Mouse (Mus musculus) heart, adult 2 months (tissue): ENCODE results near the gene Klhl26. TPM values are rescaled to one million over a fixed set of nuclear protein-coding genes. Genes with fewer than 3 reads are reported as not detected.

ENCODE experiments used
- DNase-seq, 2 experiments: peaks; one replicate each; pipeline ENCODE4 v3.0.0; 2021
- H3K27ac ChIP-seq: fragments of 200-600 bp; 2 replicates; pipeline ENCODE4 v1.8.1; 2022
- H3K27me3 ChIP-seq: fragments of 200-500 bp; 2 replicates; pipeline ENCODE4 v1.6.1; 2012; ENCODE audit warnings: mild to moderate bottlenecking, low read length, inconsistent platforms, mixed read lengths; ENCODE audit not compliant: control insufficient read depth, insufficient read depth
- H3K36me3 ChIP-seq: fragments of 200-500 bp; 2 replicates; pipeline ENCODE4 v1.6.1; 2012; ENCODE audit warnings: low read length, inconsistent platforms; ENCODE audit not compliant: control insufficient read depth, insufficient read depth
- H3K4me1 ChIP-seq: fragments of 200-500 bp; 2 replicates; pipeline ENCODE4 v1.6.1; 2011; ENCODE audit warnings: low read length; ENCODE audit not compliant: control insufficient read depth, insufficient read depth
- H3K4me3 ChIP-seq: fragments of 200-600 bp; 2 replicates; pipeline ENCODE4 v1.8.1; 2022
- H3K79me2 ChIP-seq: fragments of 200-500 bp; replicated peaks from 2 replicates; pipeline ENCODE4 v1.6.1; 2012; ENCODE audit warnings: mild to moderate bottlenecking, inconsistent platforms, low read length, moderate library complexity, mixed read lengths; ENCODE audit not compliant: control insufficient read depth, insufficient read depth
- H3K9ac ChIP-seq: fragments of 200-500 bp; 2 replicates; pipeline ENCODE4 v1.6.1; 2012; ENCODE audit warnings: low read depth, mild to moderate bottlenecking, control low read depth, inconsistent platforms, low read length, mixed read lengths
- CTCF ChIP-seq: fragments of 200-600 bp; IDR thresholded peaks from 2 replicates; pipeline ENCODE4 v1.8.1; 2022; ENCODE audit warnings: antibody characterized with exemption, mild to moderate bottlenecking, moderate library complexity
- EP300 ChIP-seq: fragments of 200-500 bp; IDR thresholded peaks from 2 replicates; pipeline ENCODE4 v1.6.1; 2011; ENCODE audit warnings: low read depth, low read length, control low read depth; ENCODE audit not compliant: insufficient read depth
- POLR2A ChIP-seq: fragments of 200-500 bp; IDR thresholded peaks from 2 replicates; pipeline ENCODE4 v1.6.1; 2011; ENCODE audit warnings: mild to moderate bottlenecking, low read depth, low read length, control low read depth; ENCODE audit not compliant: insufficient read depth
- WGBS: fragments of 180-500 bp; shearing (Covaris S2); methylation state at CpG from one replicate; pipeline ENCODE4 v1.1.7; 2018; 5-methylcytosine and 5-hydroxymethylcytosine counted together
- intact Hi-C: fragments of 180-260 bp; cut with DNase I; formaldehyde crosslinking; loops from one replicate; pipeline ENCODE4 v1.15.1; 2025
- polyA plus RNA-seq: library from polyadenylated mRNA; depleted of rRNA; stranded (reverse); fragments of >200 nt; gene quantifications from 2 replicates; pipeline ENCODE4 v1.2.3, GENCODE M21; 2012
- total RNA-seq, 2 experiments: library from RNA; stranded (reverse); gene quantifications; 2 replicates each; pipeline ENCODE4 v1.2.3; 2021

Gene Klhl26
- total and polyA plus RNA-seq, 3 experiments: 8.1 to 18.8 (median 8.6) TPM

GRCm38 (mm10) chr8:70495771-70496062, 18.9 kb upstream of the Klhl26 start:
- no peaks in the 10 kb centered on the region for H3K79me2 ChIP-seq
- TF ChIP-seq POLR2A (no peak), CTCF (no peak), EP300 (no peak)
- DNase-seq: no peak
- H3K9ac ChIP-seq: no peak overlapping the region
- 24% methylated on average over 12 of the region's 12 CpGs for WGBS
- H3K4me3 ChIP-seq: no peak overlapping the region
- peaks cover 18% of the 10 kb centered on the region for H3K27me3 ChIP-seq
- H3K4me1 ChIP-seq: no peaks in the 10 kb centered on the region
- H3K27ac ChIP-seq: no peak overlapping the region
- intact Hi-C loops: no loop called here
- no peaks in the 10 kb centered on the region for H3K36me3 ChIP-seq

GRCm38 (mm10) chr8:70495001-70495770, 18.4 kb upstream of the Klhl26 start:
- Histone ChIP-seq H3K9ac (no peak overlapping the region), H3K79me2 (no peaks in the 10 kb centered on the region), H3K27ac (no peak overlapping the region), H3K4me3 (no peak overlapping the region), H3K4me1 (no peaks in the 10 kb centered on the region), H3K27me3 (peaks cover 17% of the 10 kb centered on the region), H3K36me3 (no peaks in the 10 kb centered on the region)
- DNase-seq: no peak
- WGBS: 21% methylated on average over 21 of the region's 21 CpGs
- no peak for TF ChIP-seq EP300
- TF ChIP-seq CTCF: no peak
- no peak for TF ChIP-seq POLR2A
- intact Hi-C loops: no loop called here

- Histone ChIP-seq H3K27me3 (peaks cover 20% of the 10 kb centered on the region), H3K4me1 (no peaks in the 10 kb centered on the region), H3K79me2 (no peaks in the 10 kb centered on the region), H3K9ac (no peak overlapping the region), H3K4me3 (no peak overlapping the region), H3K27ac (no peak overlapping the region), H3K36me3 (no peaks in the 10 kb centered on the region)
- TF ChIP-seq EP300: no peak
- no peak for TF ChIP-seq CTCF
- TF ChIP-seq POLR2A: no peak
- WGBS: 8% methylated on average over 28 of the region's 28 CpGs
- intact Hi-C loops: no loop called here
- DNase-seq: no peak
Observed at GRCm38 (mm10) chr8:70494416-70494945, 17.7 kb upstream of the Klhl26 start.

GRCm38 (mm10) chr8:70493692-70494415, 17.1 kb upstream of the Klhl26 start:
- Histone ChIP-seq H3K27me3 (peaks cover 22% of the 10 kb centered on the region), H3K79me2 (no peaks in the 10 kb centered on the region), H3K4me3 (no peak overlapping the region; the same call in 1 of the 2 replicates), H3K9ac (no peak overlapping the region), H3K4me1 (peaks cover 3% of the 10 kb centered on the region; the same call in 1 of the 2 replicates), H3K36me3 (no peaks in the 10 kb centered on the region), H3K27ac (no peak overlapping the region)
- no peak for TF ChIP-seq POLR2A
- TF ChIP-seq EP300: no peak
- TF ChIP-seq CTCF: no peak
- intact Hi-C loops: no loop called here
- WGBS: 2% methylated on average over 47 of the region's 47 CpGs
- DNase-seq: no peak

- DNase-seq: no peak
- H3K27ac ChIP-seq: no peak within 1 kb of the TSS
- H3K4me1 ChIP-seq: peaks cover 5% of the 10 kb centered on the region
- 1% methylated on average over 92 of the region's 93 CpGs for WGBS
- no peaks in the 10 kb centered on the region for H3K79me2 ChIP-seq
- TF ChIP-seq EP300 (no peak), POLR2A (no peak), CTCF (no peak)
- peak within 1 kb of the TSS; percentile 43; the same call in 1 of the 2 replicates for H3K9ac ChIP-seq
- H3K4me3 ChIP-seq: peak within 1 kb of the TSS; percentile 40
- H3K27me3 ChIP-seq: peaks cover 29% of the 10 kb centered on the region
- intact Hi-C loops: no loop called here
- H3K36me3 ChIP-seq: no peaks in the 10 kb centered on the region
Observed at GRCm38 (mm10) chr8:70492664-70493640, 16.2 kb upstream of the Klhl26 start, which contains the start of gene Crlf1. Crlf1 (plus strand) TSS chr8:70493158.
